Comparison of ENCODE assay signal across 9 mouse cellular contexts in genomic region chr4:151058634-151059033, GRCm38 (mm10). TPM values are rescaled to one million over a fixed set of nuclear protein-coding genes. Genes with fewer than 3 reads are reported as not detected.
DNase-seq lines count a peak whose midpoint lies in the region; ATAC-seq and TF ChIP-seq lines count a peak whose summit lies in the region.
"Had no signal": no experiment of that assay in that cellular context is flagged by ENCODE, and none has a peak within 500 bp of the region (broad histone marks: within the 10 kb centered on the region; RNA-seq: fewer than 3 reads in every experiment).

No protein-coding gene starts in this region.

- H3K27me3 ChIP-seq in kidney, embryonic 16.5 days (ENCODE audit: insufficient read depth, low read length) = no peaks in the 10 kb centered on the region
- no peaks in the 10 kb centered on the region for H3K27me3 ChIP-seq in intestine, embryonic 16.5 days (replicated peaks; ENCODE audit: control insufficient read depth, insufficient read depth, low read length)
- no peaks in the 10 kb centered on the region for H3K27me3 ChIP-seq in neural tube, embryonic 12.5 days (replicated peaks)

- WGBS in kidney, embryonic 16.5 days = 82% methylated on average over 4 of the region's 4 CpGs
- WGBS in intestine, embryonic 16.5 days = 83% methylated on average over 4 of the region's 4 CpGs
- 77% methylated on average over 4 of the region's 4 CpGs for WGBS in neural tube, embryonic 12.5 days

- peak overlapping the region; percentile 91 for H3K4me3 ChIP-seq in kidney, embryonic 16.5 days (ENCODE audit: low read length)
- peak overlapping the region; percentile 52 for H3K4me3 ChIP-seq in embryonic fibroblast, embryonic 13.5 days (ENCODE audit: insufficient read depth, low read length)
- H3K4me3 ChIP-seq in intestine, embryonic 16.5 days (ENCODE audit: low read length) = peak overlapping the region; percentile 94
- no peak overlapping the region for H3K4me3 ChIP-seq in neural tube, embryonic 12.5 days

- no peak for TF ChIP-seq CTCF in embryonic fibroblast, embryonic 13.5 days (IDR thresholded peaks at IDR 0.05; ENCODE audit: borderline replicate concordance, insufficient read depth, low read length)

- TF ChIP-seq POLR2A in embryonic fibroblast, embryonic 13.5 days (IDR thresholded peaks at IDR 0.05; ENCODE audit: low read depth, low read length) = no peak

- H3K4me2 ChIP-seq in kidney, embryonic 16.5 days (replicated peaks; ENCODE audit: low read depth, low read length) = peak overlapping the region; percentile 81
- H3K4me2 ChIP-seq in intestine, embryonic 16.5 days (ENCODE audit: low read depth, low read length) = peak overlapping the region; percentile 66; the same call in 1 of the 2 replicates
- H3K4me2 ChIP-seq in neural tube, embryonic 12.5 days (replicated peaks) = peak overlapping the region; percentile 78

- peaks cover 12% of the 10 kb centered on the region for H3K4me1 ChIP-seq in kidney, embryonic 16.5 days (ENCODE audit: insufficient read depth, low read length)
- no peaks in the 10 kb centered on the region for H3K4me1 ChIP-seq in embryonic fibroblast, embryonic 13.5 days (ENCODE audit: control insufficient read depth, insufficient read depth, low read length)
- peaks cover 7% of the 10 kb centered on the region; the same call in 1 of the 2 replicates for H3K4me1 ChIP-seq in intestine, embryonic 16.5 days (ENCODE audit: control insufficient read depth, insufficient read depth, low read length)
- H3K4me1 ChIP-seq in neural tube, embryonic 12.5 days = peaks cover 5% of the 10 kb centered on the region

- ATAC-seq in kidney, embryonic 16.5 days (ENCODE audit: low FRiP score, low TSS enrichment) = no peak
- ATAC-seq in intestine, embryonic 16.5 days = no peak
- no peak for ATAC-seq in neural tube, embryonic 12.5 days (ENCODE audit: low FRiP score, low read depth)

- H3K9ac ChIP-seq in kidney, embryonic 16.5 days (replicated peaks; ENCODE audit: low read length) = peak overlapping the region; percentile 64; the same call in 1 of the 2 replicates
- H3K9ac ChIP-seq in intestine, embryonic 16.5 days (ENCODE audit: low read depth, low read length) = 0 out of 2 replicates have a peak overlapping the region, but pooled peaks have one; percentile 68
- H3K9ac ChIP-seq in neural tube, embryonic 12.5 days = 0 out of 2 replicates have a peak overlapping the region, but pooled peaks have one; percentile 14

- peaks cover 11% of the 10 kb centered on the region for H3K9me3 ChIP-seq in kidney, embryonic 16.5 days (ENCODE audit: low read length)
- H3K9me3 ChIP-seq in intestine, embryonic 16.5 days (ENCODE audit: control insufficient read depth, low read length) = 0 out of 2 replicates have a peak, but pooled peaks cover 4% of the 10 kb centered on the region
- no peaks in the 10 kb centered on the region for H3K9me3 ChIP-seq in neural tube, embryonic 12.5 days

- peaks cover 19% of the 10 kb centered on the region; the same call in 1 of the 2 replicates for H3K36me3 ChIP-seq in kidney, embryonic 16.5 days (ENCODE audit: insufficient read depth, low read length)
- H3K36me3 ChIP-seq in intestine, embryonic 16.5 days (ENCODE audit: control insufficient read depth, insufficient read depth, low read length) = no peaks in the 10 kb centered on the region
- H3K36me3 ChIP-seq in neural tube, embryonic 12.5 days = peaks cover 36% of the 10 kb centered on the region

- peak overlapping the region; percentile 79; the same call in 1 of the 2 replicates for H3K27ac ChIP-seq in kidney, embryonic 16.5 days (ENCODE audit: low read length)
- no peak overlapping the region; the same call in 1 of the 2 replicates for H3K27ac ChIP-seq in embryonic fibroblast, embryonic 13.5 days (ENCODE audit: insufficient read depth, low read length)
- H3K27ac ChIP-seq in intestine, embryonic 16.5 days (ENCODE audit: low read length) = peak overlapping the region; percentile 72; the same call in 1 of the 2 replicates
- H3K27ac ChIP-seq in neural tube, embryonic 12.5 days = no peak overlapping the region

- DNase-seq in kidney, adult 9 months = no peak
- DNase-seq in urinary bladder, postnatal 14 days (ENCODE audit: low spot score) = no peak
- no peak for DNase-seq in testis, postnatal 14 days (ENCODE audit: low spot score)
- DNase-seq in layer of hippocampus, postnatal 10 days (ENCODE audit: low spot score in 2 of 2) = no peak

RNA-seq across cellular contexts. Expression of gene Vamp3, which starts 0.9 kb away (rescaled TPM):
- polyA plus RNA-seq in kidney, embryonic 16.5 days (2015; fragmentation: Nextera tagmentation; extraction: Ambion mirVana) = 127 TPM in 2 replicates
- 83.8 and 90.2 TPM in 2 replicates for polyA plus RNA-seq in embryonic fibroblast, embryonic 13.5 days (2011; ENCODE audit: insufficient read length, low read depth, missing spikeins)
- polyA plus RNA-seq in intestine, embryonic 16.5 days (2015; fragmentation: Nextera tagmentation; extraction: Ambion mirVana) = 122 TPM in 2 replicates
- polyA plus RNA-seq in neural tube, embryonic 12.5 days (2016; fragmentation: Nextera tagmentation; extraction: Ambion mirVana) = 65.4 and 70.7 TPM in 2 replicates
- 10 to 100 TPM; 33.0 to 35.5 TPM for total RNA-seq in layer of hippocampus, postnatal 10 days (2021)

RNA-seq across cellular contexts. Expression of gene Per3, which starts 14.2 kb away (rescaled TPM):
- 7.6 and 7.8 TPM in 2 replicates for polyA plus RNA-seq in kidney, embryonic 16.5 days (2015; fragmentation: Nextera tagmentation; extraction: Ambion mirVana)
- polyA plus RNA-seq in embryonic fibroblast, embryonic 13.5 days (2011; ENCODE audit: insufficient read length, low read depth, missing spikeins) = 7.6 and 8.3 TPM in 2 replicates
- 3.1 and 3.7 TPM in 2 replicates for polyA plus RNA-seq in intestine, embryonic 16.5 days (2015; fragmentation: Nextera tagmentation; extraction: Ambion mirVana)
- polyA plus RNA-seq in neural tube, embryonic 12.5 days (2016; fragmentation: Nextera tagmentation; extraction: Ambion mirVana) = 3.4 and 3.6 TPM in 2 replicates
- 10 to 100 TPM; 13.2 to 15.2 TPM for total RNA-seq in layer of hippocampus, postnatal 10 days (2021)

RNA-seq across cellular contexts. Expression of gene Gm13090, which starts 30.7 kb away (rescaled TPM):
- polyA plus RNA-seq in kidney, embryonic 16.5 days (2015; fragmentation: Nextera tagmentation; extraction: Ambion mirVana) = not detected in 2 replicates
- not detected in 2 replicates for polyA plus RNA-seq in embryonic fibroblast, embryonic 13.5 days (2011; ENCODE audit: insufficient read length, low read depth, missing spikeins)
- polyA plus RNA-seq in intestine, embryonic 16.5 days (2015; fragmentation: Nextera tagmentation; extraction: Ambion mirVana) = not detected in 2 replicates
- 0.38 TPM in 1 of 2 replicates, not detected in the other for polyA plus RNA-seq in neural tube, embryonic 12.5 days (2016; fragmentation: Nextera tagmentation; extraction: Ambion mirVana)
- not detected for total RNA-seq in layer of hippocampus, postnatal 10 days (2021)
- total RNA-seq: left cerebral cortex, postnatal 10 days had no signal

Comparison
In these comparisons a context has a peak if more than half of its experiments do, and no peak if none do; other contexts are left out.
1. H3K27ac ChIP-seq: peak in kidney, embryonic 16.5 days (single experiment) and intestine, embryonic 16.5 days (single experiment); none in embryonic fibroblast, embryonic 13.5 days (single experiment) and neural tube, embryonic 12.5 days (single experiment).
2. H3K9ac ChIP-seq: peak in every context shown above with its lines; median percentile 68 in intestine, embryonic 16.5 days; 64 in kidney, embryonic 16.5 days; 14 in neural tube, embryonic 12.5 days.
3. Peak in every context shown above with its lines, with median percentiles within 50 percentile points of each other: H3K4me2 ChIP-seq.